Mouse (Mus musculus) embryonic facial prominence, embryonic 15.5 days (tissue): ENCODE results near the gene Hspd1. TPM values are rescaled to one million over a fixed set of nuclear protein-coding genes. Genes with fewer than 3 reads are reported as not detected.
"Not testable (repeated sequence)": the region's sequence is repeated elsewhere in the genome, so short reads cannot be mapped to it uniquely, and the experiment has no call there.

Source experiments
- ATAC-seq: fragments of 200-750 bp; cut with Nextera tagmentation; 2 replicates; pipeline ENCODE4 v1.8.0; 2017; ENCODE audit warnings: low read depth, moderate TSS enrichment; ENCODE audit not compliant: insufficient number of reproducible peaks, low FRiP score, low TSS enrichment
- H3K27ac ChIP-seq: fragments of 300-500 bp; sonication (generic); replicated peaks from 2 replicates; pipeline ENCODE4 v1.5.1; 2015; ENCODE audit warnings: mild to moderate bottlenecking, inconsistent platforms
- H3K27me3 ChIP-seq: fragments of 300-500 bp; sonication (generic); 2 replicates; pipeline ENCODE4 v1.6.1; 2015; ENCODE audit warnings: inconsistent platforms
- H3K36me3 ChIP-seq: fragments of 300-500 bp; sonication (generic); 2 replicates; pipeline ENCODE4 v1.6.1; 2015; ENCODE audit warnings: mild to moderate bottlenecking, inconsistent platforms
- H3K4me1 ChIP-seq: fragments of 300-500 bp; sonication (generic); 2 replicates; pipeline ENCODE4 v1.6.1; 2015; ENCODE audit warnings: inconsistent platforms
- H3K4me2 ChIP-seq: fragments of 300-500 bp; sonication (generic); replicated peaks from 2 replicates; pipeline ENCODE4 v1.6.1; 2015; ENCODE audit warnings: mild to moderate bottlenecking, inconsistent platforms
- H3K4me3 ChIP-seq: fragments of 300-500 bp; sonication (generic); replicated peaks from 2 replicates; pipeline ENCODE4 v1.5.1; 2015; ENCODE audit warnings: mild to moderate bottlenecking, inconsistent platforms
- H3K9ac ChIP-seq: fragments of 300-500 bp; sonication (generic); 2 replicates; pipeline ENCODE4 v1.6.1; 2015; ENCODE audit warnings: inconsistent platforms
- H3K9me3 ChIP-seq: fragments of 300-500 bp; sonication (generic); replicated peaks from 2 replicates; pipeline ENCODE4 v1.6.1; 2016; ENCODE audit warnings: inconsistent platforms
- WGBS: fragments of 180-500 bp; shearing (Covaris S2); methylation state at CpG from one replicate; pipeline ENCODE4 v1.1.7; 2015; 5-methylcytosine and 5-hydroxymethylcytosine counted together
- polyA plus RNA-seq: library from polyadenylated mRNA; unstranded; fragments of >200 nt; fragmentation: Nextera tagmentation; extraction: Ambion mirVana; gene quantifications from 2 replicates; pipeline ENCODE4 v1.2.1, GENCODE M21; 2015

Gene Hspd1
- polyA plus RNA-seq, 1 experiment from 2014 or later: 303 TPM

DNA sequence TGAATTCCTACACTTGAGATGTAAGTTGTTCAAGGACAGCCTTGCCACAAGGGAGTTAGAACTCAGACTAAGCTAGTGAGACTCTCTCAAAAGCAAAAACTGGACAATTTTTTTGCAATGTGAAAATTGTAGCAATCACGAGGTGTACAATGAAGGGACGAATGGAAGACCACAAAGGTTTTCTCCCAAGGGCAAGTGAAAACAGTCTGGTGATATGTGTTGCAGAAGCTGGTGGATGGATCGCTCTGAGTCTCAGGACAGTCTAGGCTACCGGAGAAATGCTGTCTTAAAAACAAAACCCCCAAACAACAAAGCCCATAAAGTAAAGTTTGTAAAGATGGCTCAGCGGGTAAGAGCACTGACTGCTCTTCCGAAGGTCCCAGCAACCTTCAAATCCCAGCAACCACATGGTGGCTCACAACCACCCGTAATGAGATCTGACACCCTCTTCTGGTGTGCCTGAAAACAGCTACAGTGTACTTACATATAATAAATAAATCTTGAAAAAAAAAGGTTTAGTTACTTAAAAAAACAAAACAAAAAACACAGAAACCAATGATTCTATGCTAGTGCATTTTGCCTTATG lies 2.2 kb downstream of the Hspd1 start:
- Histone ChIP-seq H3K36me3 (peaks cover 46% of the 10 kb centered on the region), H3K27me3 (no peaks in the 10 kb centered on the region), H3K4me2 (peak overlapping the region; percentile 72), H3K9ac (no peak overlapping the region), H3K9me3 (no peaks in the 10 kb centered on the region; the same call in 1 of the 2 replicates), H3K4me3 (peak overlapping the region; percentile 96), H3K27ac (no peak overlapping the region), H3K4me1 (peaks cover 33% of the 10 kb centered on the region)
- no peak for ATAC-seq
- WGBS: 44% methylated on average over 7 of the region's 7 CpGs

GRCm38 (mm10) chr1:55082106-55082505 lies 5.9 kb downstream of the Hspd1 start:
- Histone ChIP-seq H3K27ac (no peak overlapping the region), H3K4me2 (no peak overlapping the region), H3K27me3 (no peaks in the 10 kb centered on the region), H3K36me3 (peaks cover 68% of the 10 kb centered on the region), H3K9ac (no peak overlapping the region), H3K4me1 (peaks cover 22% of the 10 kb centered on the region), H3K4me3 (no peak overlapping the region), H3K9me3 (no peaks in the 10 kb centered on the region; the same call in 1 of the 2 replicates)
- WGBS: 87% methylated on average over 1 of the region's 1 CpGs
- ATAC-seq: no peak

GRCm38 (mm10) chr1:55079677-55080076 lies 8.4 kb downstream of the Hspd1 start:
- no peaks in the 10 kb centered on the region; the same call in 1 of the 2 replicates for H3K9me3 ChIP-seq
- H3K4me1 ChIP-seq: 0 out of 2 replicates have a peak, but pooled peaks cover 6% of the 10 kb centered on the region
- no peak overlapping the region for H3K27ac ChIP-seq
- no peak for ATAC-seq
- WGBS: 92% methylated on average over 4 of the region's 4 CpGs
- no peak overlapping the region for H3K4me2 ChIP-seq
- no peak overlapping the region for H3K4me3 ChIP-seq
- H3K27me3 ChIP-seq: no peaks in the 10 kb centered on the region
- H3K36me3 ChIP-seq: peaks cover 66% of the 10 kb centered on the region
- no peak overlapping the region for H3K9ac ChIP-seq

DNA sequence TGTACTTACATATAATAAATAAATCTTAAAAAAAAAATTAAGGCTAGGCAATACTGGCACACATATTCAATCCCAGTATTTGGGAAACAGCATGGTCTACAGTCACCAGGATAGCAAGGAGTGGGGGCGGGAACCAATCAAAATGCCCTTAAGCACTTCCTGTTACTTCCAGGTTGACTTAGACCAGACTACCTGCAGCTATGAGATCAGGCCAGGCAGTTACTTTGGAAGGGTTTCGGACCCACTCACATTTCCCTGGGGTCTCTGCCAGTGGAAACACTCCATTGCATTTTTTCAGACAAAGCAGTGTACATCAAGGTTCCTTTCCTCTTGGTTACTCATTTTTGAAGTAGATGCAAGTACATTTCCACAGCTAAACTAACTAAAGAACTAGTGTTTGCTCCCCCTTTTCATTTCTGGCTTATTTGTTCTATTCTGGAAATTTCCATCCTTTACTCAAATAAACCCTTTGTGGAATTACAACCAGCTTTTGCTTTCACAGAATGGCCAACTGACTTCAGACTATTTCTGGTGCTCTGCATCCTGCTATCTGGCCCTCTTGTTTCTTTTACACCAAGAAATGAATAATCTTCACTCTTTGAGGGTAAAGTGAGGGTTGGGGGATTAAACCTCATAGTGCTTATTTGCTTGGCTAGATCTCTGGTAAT lies 11.1 kb downstream of the Hspd1 start:
- WGBS: 82% methylated on average over 2 of the region's 2 CpGs

DNA sequence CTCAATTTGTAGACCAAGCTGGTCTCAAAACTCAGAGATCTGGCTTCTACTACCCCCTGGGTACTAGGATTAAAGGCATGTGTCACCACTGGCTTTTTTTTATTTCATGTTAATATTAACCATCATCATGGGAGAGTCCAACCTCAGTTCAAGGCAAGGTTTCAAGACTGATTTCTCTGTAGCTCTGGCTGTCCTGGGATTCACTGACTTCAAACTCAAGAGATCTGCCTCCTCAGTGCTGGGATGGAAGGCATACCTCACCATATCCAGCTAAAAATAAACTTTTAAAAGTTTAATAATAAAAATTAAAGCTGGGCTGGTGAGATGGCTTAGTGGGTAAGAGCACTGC lies 11.7 kb downstream of the Hspd1 start:
- Histone ChIP-seq H3K27me3 (no peaks in the 10 kb centered on the region), H3K4me1 (no peaks in the 10 kb centered on the region), H3K4me3 (no peak overlapping the region), H3K36me3 (peaks cover 40% of the 10 kb centered on the region), H3K27ac (no peak overlapping the region), H3K9ac (no peak overlapping the region), H3K9me3 (no peaks in the 10 kb centered on the region), H3K4me2 (no peak overlapping the region)
- ATAC-seq: no peak

More for the DNA sequence above, 11.1 kb downstream of the Hspd1 start:
- Histone ChIP-seq H3K9ac (no peak overlapping the region), H3K9me3 (no peaks in the 10 kb centered on the region), H3K4me1 (no peaks in the 10 kb centered on the region), H3K27me3 (no peaks in the 10 kb centered on the region), H3K4me3 (no peak overlapping the region), H3K4me2 (no peak overlapping the region), H3K36me3 (peaks cover 45% of the 10 kb centered on the region), H3K27ac (no peak overlapping the region)
- ATAC-seq: no peak

DNA sequence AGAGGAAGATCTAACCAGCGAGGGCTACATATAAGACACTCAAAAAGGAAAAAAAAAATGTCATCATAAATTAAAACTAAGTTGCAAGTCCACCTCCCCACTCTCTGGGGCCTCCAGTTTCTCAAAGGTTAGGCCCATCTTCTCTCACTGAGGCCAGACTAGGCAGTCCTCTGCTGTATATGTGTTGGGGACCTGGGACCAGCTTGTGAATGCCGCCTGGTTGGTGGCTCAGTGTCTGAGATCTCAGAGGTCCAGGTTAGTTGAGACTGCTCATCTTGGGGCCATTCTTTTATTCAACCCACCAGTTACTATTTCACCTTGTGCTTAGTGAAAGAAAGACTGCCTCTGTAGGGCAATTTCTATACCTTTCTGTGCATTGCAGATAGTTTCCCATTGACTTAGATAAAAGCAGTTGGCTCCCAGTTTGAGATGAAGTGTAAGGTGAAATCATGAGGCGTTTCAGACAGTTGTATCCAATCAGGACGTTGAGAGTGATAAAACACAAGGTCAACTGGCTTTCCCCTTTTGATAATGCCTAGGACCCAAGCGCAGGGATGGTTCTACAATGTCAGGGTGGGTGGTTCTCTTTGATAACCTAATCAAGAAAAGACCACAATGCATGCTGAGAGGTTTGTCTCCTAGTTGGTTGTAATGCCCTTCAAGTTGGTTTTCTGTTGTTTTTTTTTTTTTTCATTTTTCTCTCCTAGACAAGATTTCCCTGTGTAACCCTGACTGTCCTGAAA lies 12.2 kb downstream of the Hspd1 start:
- no peak for ATAC-seq
- Histone ChIP-seq H3K27ac (no peak overlapping the region), H3K4me2 (no peak overlapping the region), H3K4me1 (no peaks in the 10 kb centered on the region), H3K27me3 (no peaks in the 10 kb centered on the region), H3K36me3 (peaks cover 34% of the 10 kb centered on the region), H3K4me3 (no peak overlapping the region), H3K9me3 (no peaks in the 10 kb centered on the region), H3K9ac (no peak overlapping the region)
- WGBS: 67% methylated on average over 5 of the region's 5 CpGs

DNA sequence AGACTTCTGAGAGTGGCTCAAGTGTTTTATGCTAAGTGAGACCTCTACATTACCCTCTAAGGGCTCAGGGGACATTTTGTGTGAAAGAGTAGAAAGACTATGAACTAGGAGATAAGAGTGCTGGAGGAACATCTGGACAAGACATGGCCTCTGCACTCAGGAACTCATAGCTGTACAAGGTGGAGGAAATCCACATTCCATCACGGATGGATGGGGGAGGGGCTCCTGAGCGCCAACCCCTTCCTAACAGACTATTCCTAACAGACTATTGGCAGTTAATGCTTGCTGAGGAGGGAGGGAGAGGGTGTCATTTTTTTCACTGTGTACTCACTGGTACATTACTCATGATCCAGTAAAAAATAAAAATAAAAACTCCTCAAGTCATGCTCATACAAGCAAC lies 13.3 kb downstream of the Hspd1 start:
- peaks cover 24% of the 10 kb centered on the region for H3K36me3 ChIP-seq
- 48% methylated on average over 2 of the region's 2 CpGs for WGBS
- H3K27ac ChIP-seq: no peak overlapping the region
- H3K27me3 ChIP-seq: no peaks in the 10 kb centered on the region
- no peak overlapping the region for H3K4me2 ChIP-seq
- H3K9ac ChIP-seq: no peak overlapping the region
- no peak for ATAC-seq
- H3K4me1 ChIP-seq: no peaks in the 10 kb centered on the region
- H3K9me3 ChIP-seq: no peaks in the 10 kb centered on the region
- H3K4me3 ChIP-seq: no peak overlapping the region

- not testable (repeated sequence) for H3K27ac ChIP-seq, ATAC-seq, H3K4me2 ChIP-seq, H3K4me3 ChIP-seq, H3K27me3 ChIP-seq, H3K9me3 ChIP-seq, H3K9ac ChIP-seq, H3K4me1 ChIP-seq
- H3K36me3 ChIP-seq: peaks cover 15% of the 10 kb centered on the region; the same call in 1 of the 2 replicates
These were observed 15.7 kb downstream of the Hspd1 start for GRCm38 (mm10) chr1:55072328-55072727.

GRCm38 (mm10) chr1:55061772-55062171 lies 26.3 kb downstream of the Hspd1 start:
- H3K27me3 ChIP-seq: no peaks in the 10 kb centered on the region
- no peaks in the 10 kb centered on the region for H3K9me3 ChIP-seq
- H3K36me3 ChIP-seq: peaks cover 26% of the 10 kb centered on the region; the same call in 1 of the 2 replicates
- no peak overlapping the region for H3K27ac ChIP-seq
- H3K4me1 ChIP-seq: no peaks in the 10 kb centered on the region
- 88% methylated on average over 4 of the region's 4 CpGs for WGBS
- H3K9ac ChIP-seq: no peak overlapping the region
- H3K4me3 ChIP-seq: no peak overlapping the region
- no peak overlapping the region for H3K4me2 ChIP-seq
- ATAC-seq: no peak

DNA sequence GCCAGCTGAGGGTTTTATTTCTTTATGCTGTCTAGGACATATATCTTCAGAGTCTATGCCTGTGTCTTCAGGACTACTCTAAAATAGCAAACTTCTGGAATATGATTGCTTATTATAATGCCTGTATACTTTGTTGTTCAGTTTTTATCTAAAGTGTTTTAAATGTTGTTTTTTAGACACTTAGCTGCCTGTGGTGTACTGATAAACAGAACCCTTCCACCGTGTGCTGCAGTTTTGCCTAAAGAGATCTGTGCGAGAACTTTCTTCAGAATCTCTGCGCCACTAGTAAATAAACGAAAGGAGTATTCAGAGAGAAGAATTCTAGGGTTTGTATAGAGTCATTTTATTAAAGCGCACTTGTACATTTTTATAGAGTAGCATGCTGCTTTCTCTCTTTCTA lies 26.9 kb downstream of the Hspd1 start:
- Histone ChIP-seq H3K4me2 (no peak overlapping the region), H3K9ac (no peak overlapping the region), H3K9me3 (no peaks in the 10 kb centered on the region), H3K4me3 (no peak overlapping the region), H3K36me3 (peaks cover 19% of the 10 kb centered on the region; the same call in 1 of the 2 replicates), H3K27me3 (no peaks in the 10 kb centered on the region), H3K4me1 (no peaks in the 10 kb centered on the region), H3K27ac (no peak overlapping the region)
- 93% methylated on average over 5 of the region's 5 CpGs for WGBS
- no peak for ATAC-seq

GRCm38 (mm10) chr1:55058383-55058782 lies 29.7 kb downstream of the Hspd1 start:
- H3K36me3 ChIP-seq, ATAC-seq, H3K9ac ChIP-seq, H3K4me1 ChIP-seq, H3K4me2 ChIP-seq, H3K4me3 ChIP-seq, H3K27me3 ChIP-seq, H3K27ac ChIP-seq, H3K9me3 ChIP-seq: not testable (repeated sequence)
- 85% methylated on average over 3 of the region's 3 CpGs for WGBS
